Mouse (Mus musculus) midbrain, postnatal 0 days (tissue): ENCODE data around the gene Cux1. TPM values are rescaled to one million over a fixed set of nuclear protein-coding genes. Genes with fewer than 3 reads are reported as not detected.

Source experiments
- ATAC-seq: fragments of 200-750 bp; cut with Nextera tagmentation; 2 replicates; pipeline ENCODE4 v1.8.0; 2017; ENCODE audit warnings: moderate number of reproducible peaks, mild to moderate bottlenecking, moderate TSS enrichment, moderate library complexity; ENCODE audit not compliant: low FRiP score
- DNase-seq: peaks from one replicate; pipeline ENCODE4 v3.0.0-alpha.2; 2015; ENCODE audit warnings: low spot score
- H3K27ac ChIP-seq: fragments of 300-500 bp; sonication (generic); 2 replicates; pipeline ENCODE4 v1.5.1; 2014; ENCODE audit warnings: low read depth, mild to moderate bottlenecking, low read length, mixed read lengths
- H3K27me3 ChIP-seq: fragments of 300-500 bp; sonication (generic); 2 replicates; pipeline ENCODE4 v1.6.1; 2014; ENCODE audit warnings: low read length, control low read depth, mixed read lengths; ENCODE audit not compliant: insufficient read depth
- H3K36me3 ChIP-seq: fragments of 300-500 bp; sonication (generic); 2 replicates; pipeline ENCODE4 v1.6.1; 2014; ENCODE audit warnings: low read length, control low read depth, mixed read lengths; ENCODE audit not compliant: insufficient read depth
- H3K4me1 ChIP-seq: fragments of 300-500 bp; sonication (generic); 2 replicates; pipeline ENCODE4 v1.6.1; 2014; ENCODE audit warnings: mild to moderate bottlenecking, control low read depth, antibody characterized with exemption, low read length, mixed read lengths; ENCODE audit not compliant: insufficient read depth
- H3K4me2 ChIP-seq: fragments of 300-500 bp; sonication (generic); 2 replicates; pipeline ENCODE4 v1.6.1; 2014; ENCODE audit warnings: low read depth, mild to moderate bottlenecking, low read length, mixed read lengths; ENCODE audit not compliant: poor library complexity, severe bottlenecking
- H3K4me3 ChIP-seq: fragments of 300-500 bp; sonication (generic); 2 replicates; pipeline ENCODE4 v1.5.1; 2014; ENCODE audit warnings: low read depth, mild to moderate bottlenecking, low read length, moderate library complexity
- H3K9ac ChIP-seq: fragments of 300-500 bp; sonication (generic); replicated peaks from 2 replicates; pipeline ENCODE4 v1.6.1; 2014; ENCODE audit warnings: mild to moderate bottlenecking, low read length, moderate library complexity, mixed read lengths; ENCODE audit not compliant: poor library complexity, severe bottlenecking
- H3K9me3 ChIP-seq: fragments of 300-500 bp; sonication (generic); 2 replicates; pipeline ENCODE4 v1.6.1; 2016; ENCODE audit warnings: low read length, control low read depth
- CTCF ChIP-seq: IDR thresholded peaks from 2 replicates; pipeline ENCODE4 v1.5.1; 2016; ENCODE audit warnings: antibody characterized with exemption, mild to moderate bottlenecking
- WGBS: fragments of 180-500 bp; shearing (Covaris S2); extraction: QIAGEN DNeasy Blood & Tissue Kit; methylation state at CpG from one replicate; pipeline ENCODE4 v1.1.7; 2014; 5-methylcytosine and 5-hydroxymethylcytosine counted together
- polyA plus RNA-seq: library from polyadenylated mRNA; unstranded; fragments of >200 nt; fragmentation: Nextera tagmentation; extraction: Ambion mirVana; gene quantifications from 2 replicates; pipeline ENCODE4 v1.2.1, GENCODE M21; 2015
- total RNA-seq: library from RNA; depleted of rRNA; stranded (reverse); fragments of >200 nt; gene quantifications from 2 replicates; pipeline ENCODE4 v1.2.3, GENCODE M21; 2014

The Cux1 gene
- total and polyA plus RNA-seq, 2 experiments from 2014 or later, result 97.9 to 133 TPM

GRCm38 (mm10) chr5:136485397-136485796 is 81.9 kb downstream of the Cux1 start:
- Histone ChIP-seq H3K36me3 (peaks cover 2% of the 10 kb centered on the region; the same call in 1 of the 2 replicates), H3K9me3 (no peaks in the 10 kb centered on the region), H3K9ac (no peak overlapping the region), H3K4me1 (no peaks in the 10 kb centered on the region), H3K4me2 (no peak overlapping the region), H3K4me3 (no peak overlapping the region), H3K27ac (no peak overlapping the region), H3K27me3 (no peaks in the 10 kb centered on the region)
- DNase-seq, result no peak
- no peak for TF ChIP-seq CTCF
- 95% methylated on average over 6 of the region's 6 CpGs for WGBS
- no peak for ATAC-seq

- Histone ChIP-seq H3K4me3 (no peak overlapping the region), H3K27me3 (no peaks in the 10 kb centered on the region), H3K9ac (no peak overlapping the region), H3K4me1 (no peaks in the 10 kb centered on the region), H3K9me3 (no peaks in the 10 kb centered on the region), H3K36me3 (peaks cover 2% of the 10 kb centered on the region; the same call in 1 of the 2 replicates), H3K27ac (no peak overlapping the region), H3K4me2 (no peak overlapping the region)
- WGBS, result 86% methylated on average over 1 of the region's 1 CpGs
- DNase-seq (no peak), ATAC-seq (no peak)
- no peak for TF ChIP-seq CTCF
Measured at GRCm38 (mm10) chr5:136482434-136482833, 84.9 kb downstream of the Cux1 start.

- DNase-seq (no peak), ATAC-seq (no peak)
- Histone ChIP-seq H3K4me3 (no peak overlapping the region), H3K4me1 (no peaks in the 10 kb centered on the region), H3K36me3 (peaks cover 2% of the 10 kb centered on the region; the same call in 1 of the 2 replicates), H3K27ac (no peak overlapping the region), H3K27me3 (no peaks in the 10 kb centered on the region), H3K4me2 (no peak overlapping the region), H3K9ac (no peak overlapping the region), H3K9me3 (no peaks in the 10 kb centered on the region)
- 93% methylated on average over 7 of the region's 7 CpGs for WGBS
- no peak for TF ChIP-seq CTCF
Measured at GRCm38 (mm10) chr5:136480541-136480940, 86.7 kb downstream of the Cux1 start.

- WGBS, result 84% methylated on average over 4 of the region's 4 CpGs
- Histone ChIP-seq H3K9me3 (no peaks in the 10 kb centered on the region), H3K9ac (no peak overlapping the region), H3K27me3 (no peaks in the 10 kb centered on the region), H3K27ac (no peak overlapping the region), H3K36me3 (no peaks in the 10 kb centered on the region), H3K4me3 (no peak overlapping the region), H3K4me1 (no peaks in the 10 kb centered on the region), H3K4me2 (no peak overlapping the region)
- DNase-seq, result no peak
- ATAC-seq, result no peak
- TF ChIP-seq CTCF, result no peak
Measured at GRCm38 (mm10) chr5:136479801-136480200, 87.5 kb downstream of the Cux1 start.

GRCm38 (mm10) chr5:136479024-136479763 is 88.1 kb downstream of the Cux1 start:
- DNase-seq, result no peak
- 94% methylated on average over 6 of the region's 6 CpGs for whole genome bisulfite sequencing
- Histone ChIP-seq H3K4me3 (no peak overlapping the region), H3K27ac (no peak overlapping the region), H3K4me2 (no peak overlapping the region), H3K9ac (no peak overlapping the region), H3K4me1 (no peaks in the 10 kb centered on the region), H3K9me3 (no peaks in the 10 kb centered on the region), H3K36me3 (no peaks in the 10 kb centered on the region), H3K27me3 (no peaks in the 10 kb centered on the region)
- ATAC-seq, result no peak
- no peak for TF ChIP-seq CTCF

GRCm38 (mm10) chr5:136476272-136476671 is 91.0 kb downstream of the Cux1 start:
- Histone ChIP-seq H3K9me3 (no peaks in the 10 kb centered on the region), H3K36me3 (no peaks in the 10 kb centered on the region), H3K4me2 (no peak overlapping the region), H3K9ac (no peak overlapping the region), H3K4me1 (0 out of 2 replicates have a peak, but pooled peaks cover 4% of the 10 kb centered on the region), H3K27me3 (no peaks in the 10 kb centered on the region), H3K4me3 (no peak overlapping the region), H3K27ac (no peak overlapping the region)
- no peak for TF ChIP-seq CTCF
- ATAC-seq (no peak), DNase-seq (peak; percentile 50)
- WGBS, result 87% methylated on average over 3 of the region's 3 CpGs
